Mouse (Mus musculus) ES-E14 (cell line): ENCODE results near the gene Moxd1.

Source experiments
- CHD2 ChIP-seq: IDR thresholded peaks from 2 replicates; pipeline ENCODE4 v1.6.1; 2014; ENCODE audit warnings: mild to moderate bottlenecking, low read depth, low read length, inconsistent platforms
- HCFC1 ChIP-seq: IDR thresholded peaks from 2 replicates; pipeline ENCODE4 v1.6.1; 2012; ENCODE audit warnings: low read length, inconsistent platforms, borderline replicate concordance; ENCODE audit not compliant: insufficient read depth
- MAFK ChIP-seq: IDR thresholded peaks from 2 replicates; pipeline ENCODE4 v1.6.1; 2014; ENCODE audit warnings: mild to moderate bottlenecking, low read depth, low read length, inconsistent platforms; ENCODE audit not compliant: insufficient read depth
- ZC3H11A ChIP-seq: IDR thresholded peaks from 2 replicates; pipeline ENCODE4 v1.6.1; 2012; ENCODE audit warnings: low read depth, mild to moderate bottlenecking, inconsistent platforms, low read length, borderline replicate concordance
- ZNF384 ChIP-seq: IDR thresholded peaks from 2 replicates; pipeline ENCODE4 v1.6.1; 2012; ENCODE audit warnings: low read depth, low read length, inconsistent platforms

GRCm38 (mm10) chr10:24235426-24236283 lies 12.3 kb downstream of the Moxd1 start:
- TF ChIP-seq ZC3H11A, result no peak
- no peak for TF ChIP-seq HCFC1
- TF ChIP-seq MAFK, result no peak
- no peak for TF ChIP-seq ZNF384
- no peak for TF ChIP-seq CHD2
